Mouse (Mus musculus) erythroblast, embryonic 14.5 days (primary cell): ENCODE data around the gene Stk33. TPM values are rescaled to one million over a fixed set of nuclear protein-coding genes. Genes with fewer than 3 reads are reported as not detected.
"Not testable (repeated sequence)": the region's sequence is repeated elsewhere in the genome, so short reads cannot be mapped to it uniquely, and the experiment has no call there.

ENCODE experiments used
- H3K27me3 ChIP-seq: 2 replicates; pipeline ENCODE4 v1.6.1; 2012; ENCODE audit warnings: inconsistent platforms; ENCODE audit not compliant: control insufficient read depth
- H3K36me3 ChIP-seq: 2 replicates; pipeline ENCODE4 v1.6.1; 2012; ENCODE audit warnings: mild to moderate bottlenecking, inconsistent platforms; ENCODE audit not compliant: control insufficient read depth
- H3K4me1 ChIP-seq: 2 replicates; pipeline ENCODE4 v1.6.1; 2012; ENCODE audit warnings: inconsistent platforms; ENCODE audit not compliant: control insufficient read depth
- H3K4me3 ChIP-seq: replicated peaks from 2 replicates; pipeline ENCODE3; 2012; ENCODE audit warnings: moderate library complexity, mild to moderate bottlenecking, inconsistent platforms
- H3K9me3 ChIP-seq: 2 replicates; pipeline ENCODE4 v1.6.1; 2012; ENCODE audit warnings: low read length, inconsistent platforms, mixed read lengths; ENCODE audit not compliant: control insufficient read depth
- GATA1 ChIP-seq: IDR thresholded peaks from 2 replicates; pipeline ENCODE4 v1.6.1; 2012; ENCODE audit warnings: low read length, inconsistent platforms, mixed read lengths
- TAL1 ChIP-seq: IDR thresholded peaks from 3 replicates; pipeline ENCODE4 v1.6.1; 2012; ENCODE audit warnings: low read length, inconsistent platforms, mixed read lengths
- polyA plus RNA-seq: library from polyadenylated mRNA; stranded (reverse); fragments of >175 nt; gene quantifications from 2 replicates; pipeline ENCODE4 v1.2.3, GENCODE M21; 2012

The Stk33 gene
- polyA plus RNA-seq, 1 experiment: not detected

DNA sequence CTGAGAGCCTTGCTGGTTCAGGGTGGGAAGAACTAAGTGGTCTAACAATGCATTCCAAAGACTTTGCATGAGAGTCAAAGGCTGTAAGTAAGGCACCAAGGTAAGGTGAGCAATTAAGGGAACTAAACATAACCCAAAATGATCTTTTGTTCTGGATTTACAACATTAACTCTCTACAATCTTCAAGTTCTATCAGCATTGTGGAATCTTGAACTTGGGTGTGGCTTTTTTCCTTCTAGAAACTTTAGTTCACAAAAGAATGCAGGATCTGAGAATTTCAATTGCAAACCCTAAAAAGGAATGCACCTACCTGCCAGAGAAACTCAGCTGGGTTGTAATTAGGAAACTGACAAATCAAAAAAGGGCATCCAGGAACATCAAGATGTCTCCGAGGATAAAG is 57.8 kb downstream of the Stk33 start:
- TF ChIP-seq TAL1 (no peak), GATA1 (no peak)
- Histone ChIP-seq H3K9me3 (no peaks in the 10 kb centered on the region), H3K27me3 (no peaks in the 10 kb centered on the region), H3K36me3 (no peaks in the 10 kb centered on the region), H3K4me3 (no peak overlapping the region), H3K4me1 (no peaks in the 10 kb centered on the region)

DNA sequence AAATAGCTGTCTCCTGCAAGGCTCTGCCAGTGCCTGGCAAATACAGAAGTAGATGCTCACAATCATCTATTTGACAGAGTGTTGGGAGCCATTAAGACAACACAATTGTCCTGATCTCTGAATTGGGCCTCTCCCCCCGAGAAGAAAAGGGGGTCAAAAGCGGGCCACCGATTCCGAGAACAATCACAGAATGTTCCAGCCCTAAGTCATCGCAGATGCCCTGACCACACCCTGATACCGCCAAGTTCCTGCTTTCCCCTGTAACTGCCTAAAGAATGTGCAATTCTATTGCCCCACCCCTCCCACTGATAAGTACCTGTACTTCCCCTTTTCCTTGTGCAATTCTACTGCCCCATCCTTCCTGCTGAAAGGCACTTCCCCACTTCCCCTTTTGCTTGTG is 65.3 kb downstream of the Stk33 start:
- not testable (repeated sequence) for H3K4me3 ChIP-seq, H3K9me3 ChIP-seq, H3K36me3 ChIP-seq, H3K4me1 ChIP-seq, H3K27me3 ChIP-seq

DNA sequence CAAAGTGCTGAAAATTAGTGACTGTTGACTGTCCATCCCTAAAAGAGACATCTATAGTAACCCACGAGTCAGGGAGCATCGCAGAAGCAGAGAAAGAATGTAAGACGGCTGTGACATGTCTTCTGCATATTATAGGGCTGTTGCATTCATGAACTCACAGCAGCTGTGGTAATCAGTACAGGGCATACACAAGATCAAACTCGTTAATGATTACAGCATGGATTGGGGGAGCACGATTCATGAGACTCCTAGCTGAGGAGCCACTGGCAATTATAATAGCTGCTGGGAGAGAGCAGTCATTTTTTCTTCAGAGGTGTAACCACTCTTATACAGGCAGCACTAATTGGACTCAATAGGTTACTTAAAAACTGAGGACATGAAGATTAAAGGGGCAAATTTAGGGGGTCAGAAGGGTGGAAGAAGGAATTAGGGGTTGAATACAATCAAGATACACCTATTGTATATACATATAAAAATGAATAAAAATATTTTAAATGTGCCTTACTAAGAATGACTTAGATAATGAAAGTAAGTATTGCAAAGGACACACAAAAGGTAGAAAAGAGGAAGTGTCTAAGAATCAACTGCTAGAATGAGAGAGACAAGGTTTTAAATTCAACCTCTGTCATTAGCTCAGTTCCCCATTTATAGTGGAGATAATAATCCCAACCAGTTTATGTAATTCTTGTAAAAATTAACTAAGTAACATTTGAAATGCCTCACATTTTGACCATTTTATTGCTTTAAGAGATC is 80.3 kb downstream of the Stk33 start:
- H3K9me3 ChIP-seq: no peaks in the 10 kb centered on the region
- H3K27me3 ChIP-seq: no peaks in the 10 kb centered on the region
- no peak overlapping the region for H3K4me3 ChIP-seq
- no peaks in the 10 kb centered on the region for H3K36me3 ChIP-seq
- TF ChIP-seq TAL1 (no peak), GATA1 (no peak)
- H3K4me1 ChIP-seq: no peaks in the 10 kb centered on the region

DNA sequence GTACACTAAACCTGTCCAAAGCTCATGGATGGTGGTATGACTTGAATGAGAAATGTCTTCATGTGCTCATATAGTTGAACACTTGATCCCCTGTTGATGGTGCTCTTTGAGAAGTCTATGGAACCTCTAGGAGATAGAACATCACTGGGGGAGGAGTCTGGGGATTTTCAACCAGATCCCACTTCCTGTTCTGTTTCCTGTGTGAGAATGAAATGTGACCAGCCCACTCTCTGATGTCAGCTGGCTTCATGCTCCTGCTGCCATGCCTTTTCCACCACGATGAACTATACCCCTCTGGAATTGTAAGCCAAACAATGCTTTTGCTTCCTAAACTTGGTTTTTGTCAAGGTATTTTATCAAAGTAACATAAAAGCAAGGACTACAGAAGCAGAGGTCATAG is 81.0 kb downstream of the Stk33 start:
- H3K36me3 ChIP-seq: no peaks in the 10 kb centered on the region
- TF ChIP-seq TAL1: no peak
- TF ChIP-seq GATA1: no peak
- H3K27me3 ChIP-seq: no peaks in the 10 kb centered on the region
- H3K9me3 ChIP-seq: no peaks in the 10 kb centered on the region
- no peaks in the 10 kb centered on the region for H3K4me1 ChIP-seq
- no peak overlapping the region for H3K4me3 ChIP-seq

DNA sequence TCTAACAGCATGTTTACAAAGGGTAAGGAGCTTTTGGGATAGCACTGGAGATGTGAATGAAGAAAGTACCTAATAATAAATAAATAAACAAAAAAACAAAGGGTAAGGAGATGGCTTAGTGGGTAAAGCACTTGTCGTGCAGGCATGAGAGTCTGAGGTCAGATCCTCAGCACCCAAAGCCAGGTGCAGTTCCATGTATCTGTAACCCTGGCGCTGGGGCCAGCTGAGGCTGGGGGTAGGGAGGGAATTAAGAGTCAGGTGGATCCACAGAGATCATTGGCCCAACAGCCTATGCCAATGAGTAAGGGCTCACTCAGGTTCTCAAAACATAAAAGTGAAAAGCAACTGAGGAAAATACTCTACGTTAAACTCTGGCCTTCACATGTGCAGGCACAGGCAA is 91.6 kb downstream of the Stk33 start:
- TF ChIP-seq GATA1: no peak
- no peak for TF ChIP-seq TAL1
- no peaks in the 10 kb centered on the region for H3K9me3 ChIP-seq
- no peaks in the 10 kb centered on the region for H3K4me1 ChIP-seq
- no peaks in the 10 kb centered on the region for H3K27me3 ChIP-seq
- H3K36me3 ChIP-seq: no peaks in the 10 kb centered on the region
- no peak overlapping the region for H3K4me3 ChIP-seq

DNA sequence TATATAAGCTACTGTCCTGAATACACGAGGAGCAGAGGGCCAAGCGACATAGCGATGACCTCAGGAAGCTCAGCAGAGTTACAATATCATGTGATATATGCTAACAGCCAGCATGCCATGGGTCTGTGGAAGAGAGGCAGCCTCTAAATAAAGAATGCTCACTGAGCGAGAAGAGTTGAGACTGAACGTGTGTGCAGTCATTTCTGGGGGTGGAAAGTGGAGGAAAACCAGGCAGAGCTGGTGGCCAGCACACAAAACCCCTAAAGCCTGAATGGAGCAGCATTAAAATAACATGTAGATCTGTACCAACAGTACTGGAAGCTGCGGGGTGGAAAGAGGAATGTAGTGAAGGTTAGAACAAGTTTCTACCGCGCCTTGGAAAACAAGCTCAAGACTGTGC is 107.2 kb downstream of the Stk33 start:
- H3K4me3 ChIP-seq: no peak overlapping the region
- no peak for TF ChIP-seq TAL1
- no peak for TF ChIP-seq GATA1
- no peaks in the 10 kb centered on the region for H3K36me3 ChIP-seq
- no peaks in the 10 kb centered on the region for H3K4me1 ChIP-seq
- H3K27me3 ChIP-seq: no peaks in the 10 kb centered on the region
- no peaks in the 10 kb centered on the region for H3K9me3 ChIP-seq

DNA sequence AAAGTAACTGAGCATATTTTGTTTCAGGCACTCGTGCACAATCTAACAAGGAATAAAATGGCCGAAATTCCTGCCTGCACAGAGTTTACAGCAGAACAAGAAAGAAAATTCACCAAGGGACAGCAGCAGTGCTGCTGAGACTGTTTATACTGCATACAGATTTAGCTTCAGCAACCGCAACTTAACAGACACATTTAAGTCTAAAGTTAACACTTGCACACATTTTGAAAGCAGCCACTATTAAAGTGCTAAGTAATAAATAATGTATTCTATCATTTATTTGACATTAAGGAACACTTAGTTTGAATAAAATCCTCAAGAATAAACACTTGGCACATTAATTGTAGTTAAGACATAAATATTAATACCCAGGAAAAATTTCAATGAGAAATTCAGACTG is 110.1 kb downstream of the Stk33 start:
- H3K4me3 ChIP-seq: no peak overlapping the region
- no peaks in the 10 kb centered on the region for H3K4me1 ChIP-seq
- H3K27me3 ChIP-seq: no peaks in the 10 kb centered on the region
- H3K9me3 ChIP-seq: no peaks in the 10 kb centered on the region
- TF ChIP-seq GATA1 (no peak), TAL1 (no peak)
- H3K36me3 ChIP-seq: no peaks in the 10 kb centered on the region

DNA sequence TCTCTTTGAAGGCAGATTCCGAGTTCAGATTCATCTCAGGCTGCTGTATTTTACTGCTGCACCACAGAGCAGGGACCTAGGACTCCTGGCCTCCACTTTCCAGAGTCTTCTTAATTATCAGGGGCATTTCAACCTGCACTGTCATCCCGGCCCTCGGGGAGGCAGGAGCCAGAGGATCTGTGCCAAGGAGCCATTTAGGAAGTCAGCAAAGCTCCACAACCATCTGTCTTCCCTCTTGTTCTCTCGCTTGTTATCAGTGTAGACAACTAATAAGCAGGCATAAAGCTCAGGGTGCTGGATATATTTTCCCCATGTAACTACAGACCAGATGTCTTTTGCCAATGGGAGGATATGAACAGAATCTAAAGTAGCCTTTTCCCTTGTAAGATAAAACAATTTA is 112.1 kb downstream of the Stk33 start:
- no peak for TF ChIP-seq TAL1
- no peak for TF ChIP-seq GATA1
- Histone ChIP-seq H3K4me1 (no peaks in the 10 kb centered on the region), H3K27me3 (no peaks in the 10 kb centered on the region), H3K9me3 (no peaks in the 10 kb centered on the region), H3K36me3 (no peaks in the 10 kb centered on the region), H3K4me3 (no peak overlapping the region)

DNA sequence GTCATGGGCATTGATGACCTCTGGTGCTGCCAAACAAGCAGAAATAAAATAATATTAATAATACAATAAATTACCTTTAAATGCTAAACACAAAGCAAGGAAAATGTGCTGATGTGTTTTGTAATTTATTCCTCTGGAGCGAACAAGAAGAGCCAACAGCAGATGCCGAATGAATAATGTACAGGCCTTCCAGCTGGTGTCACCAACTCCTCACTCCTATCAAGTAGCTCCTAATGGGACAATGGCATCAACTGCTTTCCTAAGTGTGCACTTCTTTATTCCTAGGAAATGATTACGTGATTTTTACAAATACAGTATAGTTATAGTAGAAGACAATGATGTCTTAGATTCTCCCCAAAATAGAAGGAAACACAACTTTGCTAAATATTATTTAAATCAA is 113.2 kb downstream of the Stk33 start:
- H3K4me3 ChIP-seq: no peak overlapping the region
- TF ChIP-seq TAL1: no peak
- no peaks in the 10 kb centered on the region for H3K4me1 ChIP-seq
- H3K36me3 ChIP-seq: no peaks in the 10 kb centered on the region
- H3K9me3 ChIP-seq: no peaks in the 10 kb centered on the region
- no peaks in the 10 kb centered on the region for H3K27me3 ChIP-seq

DNA sequence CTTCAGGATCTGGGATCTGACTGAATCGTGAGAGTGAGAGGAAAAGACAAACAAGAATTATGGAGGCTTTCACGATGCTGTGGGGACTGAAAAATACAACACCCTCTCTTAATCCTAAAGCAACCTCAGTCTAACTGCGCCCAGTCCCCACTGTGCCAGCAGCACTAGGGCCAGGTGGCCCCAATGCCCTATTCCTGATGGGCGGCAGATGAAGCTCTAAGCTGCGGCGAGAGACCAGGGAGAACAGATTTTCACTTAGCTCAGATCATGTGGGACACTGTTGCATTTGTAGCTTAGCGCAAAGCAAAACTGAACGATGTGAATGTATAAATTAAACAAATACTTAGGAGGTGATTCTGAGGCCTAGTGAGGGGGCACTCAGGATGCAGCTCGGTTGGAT is 113.7 kb downstream of the Stk33 start:
- Histone ChIP-seq H3K36me3 (no peaks in the 10 kb centered on the region), H3K27me3 (no peaks in the 10 kb centered on the region), H3K9me3 (no peaks in the 10 kb centered on the region), H3K4me1 (no peaks in the 10 kb centered on the region), H3K4me3 (no peak overlapping the region)
- no peak for TF ChIP-seq GATA1
- no peak for TF ChIP-seq TAL1
